Mouse (Mus musculus) brain, embryonic 18.5 days (tissue): ENCODE results near the gene Kcnab3.

Experiments used
- DNase-seq: peaks from one replicate; pipeline ENCODE4 v3.0.0-alpha.2; 2012; ENCODE audit warnings: low read depth, low spot score

Kcnab3 gene

DNA sequence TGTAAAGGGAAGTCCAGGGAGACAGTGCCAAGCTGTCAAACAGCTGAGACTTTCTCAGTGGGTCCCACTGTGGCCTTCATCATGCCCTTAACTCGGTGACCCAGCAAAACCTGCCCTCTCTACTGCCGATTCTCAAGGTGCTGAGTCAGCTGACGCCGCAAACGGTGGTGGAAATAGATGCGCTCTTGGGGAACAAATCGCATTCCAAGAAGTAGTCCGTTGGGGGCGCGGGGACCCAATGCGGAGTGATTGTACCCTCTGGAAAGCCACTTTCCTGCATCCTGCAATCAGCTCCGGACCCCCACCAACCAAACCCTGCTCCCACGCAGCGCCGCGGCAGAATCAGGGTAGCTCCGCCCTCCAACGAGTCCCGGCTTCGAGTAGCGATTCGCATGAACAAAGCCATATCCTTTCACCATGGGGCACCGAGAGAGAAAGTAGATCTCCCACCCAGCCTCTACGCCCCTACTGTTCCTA, 5.9 kb downstream of the Kcnab3 start:
- peak; percentile 79 for DNase-seq

DNA sequence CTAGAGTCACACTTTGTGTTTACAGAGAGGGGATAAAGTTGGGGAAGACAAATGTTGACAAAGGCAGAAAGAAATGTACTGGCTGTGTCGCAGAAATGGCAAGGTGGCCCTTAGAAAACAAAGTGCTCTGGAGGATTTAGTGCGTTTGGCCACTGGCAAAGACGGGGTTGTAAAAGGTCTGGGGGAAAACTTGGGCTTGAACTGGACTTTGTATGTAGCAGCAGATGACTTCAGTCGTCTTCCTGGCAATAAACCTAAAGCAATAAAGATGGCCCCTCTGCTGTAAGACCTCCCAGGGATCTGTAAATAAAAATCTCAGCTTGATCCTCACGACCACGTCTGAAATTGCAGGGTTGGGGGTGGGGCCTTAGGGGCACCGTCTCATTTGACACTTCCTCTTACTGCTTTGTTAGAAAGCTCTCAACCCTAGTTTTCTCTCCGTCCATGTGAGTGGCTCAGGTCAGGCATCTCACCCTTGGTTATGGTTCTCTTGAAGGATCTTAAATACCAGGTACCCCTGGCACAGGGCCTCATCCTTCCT, 6.7 kb downstream of the Kcnab3 start:
- DNase-seq = no peak

DNA sequence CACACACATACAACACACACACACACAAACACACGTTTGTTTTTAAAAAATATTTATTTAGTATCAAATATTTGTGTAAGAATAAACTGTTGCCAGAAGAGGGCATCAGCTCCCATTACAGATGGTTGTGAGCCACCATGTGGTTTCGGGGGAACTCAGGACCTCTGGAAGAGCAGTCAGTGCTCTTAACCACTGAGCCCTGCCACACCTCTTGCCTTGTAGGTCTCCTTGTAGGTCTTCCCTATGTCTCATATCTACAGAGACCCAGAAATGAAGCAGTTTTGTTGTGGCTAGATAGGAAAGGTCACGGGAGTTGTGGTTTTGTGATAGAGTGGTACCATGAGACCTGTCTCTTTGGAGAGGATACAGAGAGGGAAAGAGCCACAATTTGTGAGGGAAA, 7.9 kb downstream of the Kcnab3 start:
- no peak for DNase-seq

DNA sequence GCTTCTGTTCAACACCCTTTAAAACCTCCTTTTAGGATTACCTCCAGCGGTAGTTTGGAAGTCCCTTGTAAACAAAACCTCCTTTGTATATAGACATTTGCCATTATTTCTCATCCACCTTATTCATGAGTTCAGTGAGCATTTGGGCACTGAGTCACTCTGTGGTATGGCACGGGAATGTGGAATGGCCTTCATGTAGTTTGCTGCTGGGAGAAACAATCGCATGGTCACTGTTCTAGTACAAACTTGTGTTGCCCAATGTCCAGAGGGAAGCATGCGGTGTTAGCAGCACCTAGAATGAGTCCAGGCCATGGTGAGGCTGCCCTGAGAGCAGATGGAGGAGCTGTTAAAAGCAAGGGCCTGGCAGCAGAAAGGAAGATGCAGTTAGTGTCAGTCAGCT, 8.7 kb downstream of the Kcnab3 start:
- DNase-seq = no peak

DNA sequence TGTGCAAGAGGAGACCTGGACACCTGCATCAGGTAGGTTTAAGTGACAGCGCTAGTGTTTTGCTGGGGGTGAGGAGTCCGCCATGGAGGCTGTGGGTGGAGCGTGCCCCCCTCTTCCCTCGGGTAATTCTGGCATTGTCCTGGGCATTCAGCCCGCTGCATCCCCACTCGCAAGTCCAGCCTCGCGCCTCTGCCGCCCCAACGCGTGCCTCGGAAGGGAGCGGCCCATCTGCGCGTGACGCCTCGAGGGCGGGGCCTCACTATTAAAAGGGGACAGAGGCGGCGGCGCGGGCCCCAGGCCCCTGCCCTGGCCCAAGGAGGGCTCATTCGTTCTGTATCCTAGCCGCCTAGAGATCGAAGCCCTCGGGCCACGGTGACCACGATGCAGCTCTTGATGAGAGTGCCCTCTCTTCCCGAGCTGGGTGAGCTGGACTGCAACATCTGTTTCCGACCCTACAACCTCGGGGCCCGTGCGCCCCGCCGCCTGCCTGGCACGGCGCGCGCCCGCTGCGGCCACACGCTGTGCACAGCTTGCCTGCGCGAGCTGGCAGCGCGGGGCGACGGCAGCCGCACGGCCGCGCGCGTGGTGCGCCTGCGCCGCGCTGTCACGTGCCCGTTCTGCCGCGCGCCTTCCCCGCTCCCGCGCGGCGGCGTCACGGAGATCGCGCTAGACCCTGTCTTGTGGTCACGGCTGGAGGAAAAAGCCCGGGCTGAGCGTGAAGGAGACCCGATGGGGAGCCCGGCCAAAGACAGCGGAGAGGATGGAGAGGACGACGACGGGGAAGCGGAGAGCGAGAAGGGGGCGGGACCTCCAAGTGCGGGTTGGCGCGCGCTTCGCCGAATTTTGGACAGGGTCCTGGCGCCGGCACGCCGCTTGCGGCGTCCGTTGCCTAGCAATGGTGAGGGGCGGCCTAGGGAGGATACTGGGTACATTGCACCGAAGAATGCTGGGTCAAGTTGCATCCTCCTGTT, 14.4 kb downstream of the Kcnab3 start, which contains the start of gene Rnf227:
Rnf227 (plus strand) TSS at position 301 of the 971 bp plus-strand sequence.
- DNase-seq = peak; percentile 71

DNA sequence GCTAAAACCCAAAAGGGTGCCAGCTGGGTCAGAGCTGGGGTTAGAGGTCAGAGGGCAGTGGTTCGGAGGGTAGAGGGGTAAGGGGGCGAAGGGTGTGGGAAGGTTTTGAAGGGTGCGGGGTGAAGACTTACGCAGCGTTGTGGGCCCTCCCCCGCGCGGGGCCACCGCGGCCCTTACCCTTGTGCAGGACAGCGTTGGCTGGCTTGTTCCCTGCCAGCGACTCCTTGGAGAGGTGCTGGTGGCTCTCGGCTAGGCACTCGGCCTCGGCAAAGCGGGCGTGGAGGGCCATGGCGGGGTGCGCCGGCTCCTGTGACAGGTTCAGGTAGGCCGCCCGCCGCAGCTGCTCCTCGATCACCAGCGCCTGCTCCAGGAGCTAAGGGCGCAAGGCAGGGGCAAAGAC, 20.4 kb downstream of the Kcnab3 start:
- DNase-seq = no peak

DNA sequence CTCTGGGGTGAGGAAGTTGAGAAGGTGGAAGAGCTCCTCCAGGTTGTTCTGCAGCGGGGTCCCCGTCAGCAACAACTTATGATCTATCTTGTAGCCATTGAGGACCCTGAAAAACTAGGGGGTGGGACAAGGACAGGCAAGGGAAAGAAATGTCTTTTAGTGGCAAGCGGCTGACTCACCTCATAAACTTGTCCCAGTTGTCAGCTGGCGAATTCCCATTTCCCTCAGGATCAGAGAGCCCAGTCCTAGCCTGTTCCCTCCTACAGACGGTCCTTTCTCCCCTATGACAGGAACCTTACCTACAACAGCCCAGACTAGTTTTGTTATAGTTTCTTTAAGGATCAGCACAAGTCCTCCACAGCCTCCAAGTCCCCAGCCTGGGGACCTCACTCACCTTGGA, 30.5 kb downstream of the Kcnab3 start:
- DNase-seq = no peak

DNA sequence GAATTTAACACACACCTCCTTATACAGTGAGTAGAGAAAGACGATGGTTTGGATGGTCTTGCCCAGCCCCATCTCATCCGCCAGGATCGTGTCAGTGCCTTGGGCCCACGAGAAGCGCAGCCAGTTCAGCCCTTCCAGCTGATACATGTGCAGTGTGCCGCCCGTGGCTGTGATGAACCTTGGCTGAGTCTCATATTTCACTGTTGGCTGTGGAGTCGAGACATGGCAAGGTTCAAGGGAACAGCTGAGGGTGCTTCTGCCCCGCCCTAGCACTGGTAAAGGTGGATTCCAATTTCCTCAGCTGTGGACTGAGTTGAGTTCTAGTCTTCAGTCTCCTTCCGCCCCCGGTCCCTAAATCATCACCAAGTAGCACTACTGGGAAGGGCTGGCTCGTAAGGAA, 31.6 kb downstream of the Kcnab3 start:
- no peak for DNase-seq

DNA sequence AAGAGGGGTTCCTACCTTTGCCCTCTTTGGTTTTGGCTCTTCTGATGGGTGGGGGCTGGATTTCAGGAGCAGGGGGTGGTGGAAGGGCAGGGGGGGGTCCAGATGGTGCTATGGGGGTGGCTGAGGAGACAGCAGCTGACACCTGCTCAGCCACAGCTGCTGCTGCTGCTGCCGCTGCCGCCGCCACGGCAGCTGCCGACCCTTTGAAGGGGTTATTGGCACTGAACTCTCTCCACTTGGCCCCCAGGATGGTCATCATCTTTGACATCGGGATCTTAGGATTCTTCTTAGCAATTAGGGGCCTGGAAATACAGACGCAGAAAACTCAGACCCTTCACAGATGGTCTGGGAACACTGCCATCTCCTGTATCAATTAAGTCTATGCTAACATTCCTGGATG, 36.0 kb downstream of the Kcnab3 start:
- no peak for DNase-seq

DNA sequence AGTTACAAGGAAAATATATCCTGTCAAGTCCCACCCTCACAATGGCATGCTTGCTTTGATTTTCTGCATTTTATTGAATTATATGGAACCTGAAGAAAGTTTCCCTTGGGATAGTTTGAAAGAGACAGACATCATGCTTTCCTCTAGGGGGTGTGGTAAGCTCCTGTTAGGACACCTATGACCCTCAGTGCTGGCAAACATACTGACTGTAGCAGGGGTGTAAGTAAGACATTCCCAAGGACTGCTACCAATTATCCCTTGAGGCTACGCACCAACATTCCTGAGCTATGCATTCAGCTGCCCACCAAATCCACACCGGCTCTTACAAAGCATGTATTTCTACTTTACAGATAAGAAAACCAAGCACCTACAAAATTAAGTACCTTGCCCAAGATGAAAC, 36.4 kb downstream of the Kcnab3 start:
- DNase-seq = no peak

DNA sequence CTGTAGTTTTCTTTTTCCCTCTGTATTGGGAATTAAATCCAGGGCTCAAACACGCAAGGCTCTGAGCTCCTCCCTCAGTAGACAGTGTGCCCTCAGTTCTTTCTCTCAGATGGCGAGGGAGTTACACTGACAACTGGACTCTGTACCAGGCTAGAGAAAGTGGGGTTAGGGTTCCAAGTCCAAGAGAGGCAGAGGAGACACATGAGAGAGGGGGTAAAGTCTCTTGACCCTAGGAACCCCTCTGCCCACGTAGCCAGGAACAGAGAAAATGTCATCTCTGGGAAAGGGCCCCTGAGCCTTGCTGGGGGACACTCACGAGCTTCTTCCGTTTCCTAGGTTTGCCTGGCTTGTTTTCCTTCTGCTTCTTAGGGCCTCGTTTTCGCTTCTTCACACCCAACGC, 38.3 kb downstream of the Kcnab3 start:
- DNase-seq = no peak

DNA sequence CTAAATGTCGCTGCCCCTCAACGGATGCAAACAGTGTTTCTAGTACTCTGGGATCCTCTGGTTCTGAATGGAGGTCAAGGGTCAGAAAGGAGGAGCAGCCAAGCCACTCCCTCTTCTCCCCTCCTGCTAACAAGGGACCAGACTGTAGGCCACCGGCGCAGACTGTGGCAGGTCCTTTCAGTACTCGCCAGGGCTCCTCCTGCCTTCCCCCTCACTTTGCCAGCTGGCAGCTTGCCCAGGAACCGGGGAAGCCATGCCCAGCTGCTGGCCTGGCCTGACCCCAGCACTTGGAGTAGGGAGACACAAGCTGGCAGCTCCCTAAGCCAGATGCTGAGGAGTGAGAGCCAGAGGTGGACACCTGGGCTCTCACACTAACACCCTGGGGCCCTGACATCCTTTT, 38.9 kb downstream of the Kcnab3 start:
- DNase-seq = no peak

DNA sequence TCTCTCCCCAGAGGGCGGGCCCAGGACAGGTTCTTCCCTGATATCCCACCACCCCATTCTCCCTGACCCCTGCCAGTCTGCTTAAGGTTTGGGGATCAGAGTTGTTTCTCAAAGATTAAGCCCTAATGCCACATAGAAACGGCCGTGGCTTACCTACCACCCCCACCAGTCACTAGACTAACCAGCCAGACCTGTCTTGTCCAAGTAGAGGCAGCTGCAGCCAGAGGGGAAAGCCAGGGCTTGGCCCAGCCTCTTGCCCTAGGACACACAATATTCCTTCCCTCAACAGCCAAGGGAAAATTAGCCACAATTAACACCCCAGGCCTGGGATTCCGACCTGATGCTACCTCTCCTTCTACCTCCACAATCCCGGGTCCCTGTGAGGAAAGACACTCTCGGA, 39.7 kb downstream of the Kcnab3 start:
- no peak for DNase-seq

DNA sequence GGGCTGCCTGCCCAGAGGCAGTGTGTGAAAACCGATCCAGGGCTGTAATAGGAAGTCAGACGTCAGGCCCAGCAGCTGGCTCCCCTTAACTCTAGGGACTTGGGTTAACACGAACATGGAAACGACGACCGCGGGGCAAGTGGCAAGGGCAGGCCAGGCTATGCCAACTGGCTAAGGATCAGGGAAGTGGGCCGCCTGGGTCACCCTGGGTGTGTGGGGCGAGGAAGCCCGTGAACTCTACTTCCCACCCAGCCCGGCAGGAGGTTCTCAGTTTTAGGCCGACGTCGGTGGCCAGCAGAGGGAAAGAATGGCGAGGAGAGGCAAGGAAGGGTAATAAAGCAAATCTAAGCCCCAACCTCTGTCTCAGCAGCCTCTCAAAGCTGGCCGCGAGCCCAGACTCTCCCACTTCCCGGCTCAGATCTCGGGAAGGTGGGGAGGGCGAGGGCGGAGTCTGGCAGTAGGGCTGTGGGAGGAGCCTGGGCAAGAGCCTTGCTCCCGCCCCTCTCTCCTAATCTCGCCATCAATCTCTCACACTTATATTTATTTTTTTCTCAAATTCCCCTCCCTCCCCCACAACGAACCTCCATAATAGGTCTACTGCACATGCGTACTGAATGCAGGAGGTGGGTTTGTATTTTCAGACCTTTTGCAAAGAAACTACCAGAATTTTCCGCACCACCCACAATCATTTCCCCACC, 40.2 kb downstream of the Kcnab3 start:
- DNase-seq = peak; percentile 95

DNA sequence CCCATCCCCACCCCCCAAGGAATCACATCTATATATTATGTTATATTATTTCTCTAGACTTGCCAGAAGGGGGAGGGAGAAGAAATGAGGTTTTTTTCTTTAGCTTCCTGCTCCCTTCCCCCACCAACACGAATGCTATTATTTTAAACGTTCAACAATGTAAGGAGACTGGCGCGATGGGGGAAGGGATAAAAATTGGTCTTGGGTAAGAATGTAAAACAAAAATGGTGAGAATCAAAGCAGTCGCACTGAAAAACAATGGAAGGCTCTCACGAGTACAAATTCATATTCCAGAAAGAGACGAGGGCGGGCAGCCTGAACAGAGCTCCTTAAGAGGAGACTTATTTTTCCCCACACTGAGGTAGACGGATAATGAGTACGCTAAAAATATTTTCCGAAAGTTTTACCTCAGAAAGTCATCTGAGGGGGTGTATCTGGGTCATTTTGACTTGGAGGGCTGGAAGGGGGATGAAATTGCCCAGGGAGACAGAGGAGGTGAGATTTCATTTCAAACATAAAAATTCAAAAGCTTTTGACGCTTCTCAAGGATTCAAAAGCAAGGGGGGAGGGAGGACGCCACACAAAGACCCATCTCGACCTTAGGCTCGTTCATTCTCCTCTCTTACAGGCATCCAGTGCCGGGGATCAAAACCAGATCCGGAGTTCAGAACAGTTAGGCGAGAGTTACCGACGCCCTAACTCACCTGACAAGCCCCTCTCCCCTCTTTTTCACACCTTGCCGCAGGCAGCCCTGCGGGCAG, 41.0 kb downstream of the Kcnab3 start:
- DNase-seq = no peak

DNA sequence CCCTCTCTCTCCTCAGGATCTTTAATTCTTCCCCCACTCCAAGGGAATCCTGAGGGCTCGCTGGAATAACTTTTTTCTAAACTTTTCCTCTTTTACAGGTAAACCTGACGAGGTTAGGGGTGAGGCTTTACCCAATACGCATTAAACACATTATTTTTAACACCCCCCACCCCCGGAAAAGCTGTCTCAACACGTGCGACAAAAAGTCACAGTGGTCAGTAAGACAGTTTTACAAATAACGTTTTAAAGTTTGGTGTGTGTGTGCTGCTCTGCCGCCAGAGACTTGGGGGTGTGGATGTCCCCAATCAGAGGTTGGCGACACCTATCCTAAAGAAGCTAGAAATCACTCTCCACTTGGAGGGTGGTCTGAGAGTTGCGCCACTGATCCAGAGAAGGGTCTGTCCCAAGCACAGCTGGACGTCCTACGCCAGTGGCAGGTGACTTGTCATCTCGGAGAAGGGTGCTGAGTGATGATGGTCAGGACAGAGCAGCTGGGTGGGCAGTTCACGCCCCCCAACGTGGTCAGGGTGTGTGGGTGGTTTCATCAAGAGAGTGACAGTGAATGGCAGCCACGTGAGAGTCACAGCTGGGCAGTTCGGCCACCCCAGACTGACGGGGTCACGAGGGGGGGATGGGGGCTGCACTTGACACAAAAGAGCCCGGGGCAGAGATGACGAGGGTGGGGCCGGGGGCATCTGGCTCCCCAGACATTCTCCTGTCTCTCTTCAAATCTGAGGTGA, 41.7 kb downstream of the Kcnab3 start:
- no peak for DNase-seq

DNA sequence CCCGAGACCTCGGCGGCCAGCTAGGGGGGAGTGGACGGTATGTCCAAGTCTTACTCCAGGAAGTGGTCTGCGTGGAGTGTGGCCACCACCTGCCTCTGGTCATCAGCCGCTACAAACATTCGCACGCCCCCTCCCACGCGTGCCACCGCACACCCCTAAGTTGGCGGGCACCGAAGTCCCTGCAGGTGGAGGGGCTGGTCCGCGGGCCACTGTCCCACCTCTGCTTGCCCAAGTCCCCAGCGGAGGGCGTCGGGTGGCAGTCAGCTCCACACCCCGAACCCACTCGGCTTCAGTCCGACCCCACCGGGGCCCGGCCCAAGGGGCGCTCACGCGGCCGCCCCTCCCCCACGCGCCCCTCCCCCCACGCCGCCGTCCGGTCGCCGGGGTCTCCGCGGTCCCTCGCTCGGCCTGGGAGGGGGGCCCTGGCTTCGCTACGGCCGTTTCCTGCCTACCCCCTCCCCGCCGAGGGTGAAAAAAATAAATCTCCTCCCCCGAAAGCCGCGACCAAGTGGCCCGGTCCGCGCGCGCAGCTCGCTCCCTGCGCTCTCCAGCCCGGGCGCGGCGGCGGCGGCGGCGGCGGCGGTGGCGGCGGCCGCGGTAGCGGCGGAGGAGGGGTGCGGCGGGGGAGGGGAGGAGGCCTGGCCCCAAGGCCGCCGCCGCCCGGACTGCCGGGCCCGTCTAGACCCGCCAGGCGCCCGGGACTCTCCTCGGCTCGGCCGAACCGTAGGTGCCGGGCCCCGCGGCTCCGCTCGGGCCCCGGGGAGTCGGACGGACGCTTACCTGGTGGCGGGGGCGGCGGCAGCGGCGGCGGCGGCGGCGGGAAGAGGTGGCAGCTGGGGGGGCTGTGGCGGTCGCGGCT, 42.5 kb downstream of the Kcnab3 start:
- no peak for DNase-seq

DNA sequence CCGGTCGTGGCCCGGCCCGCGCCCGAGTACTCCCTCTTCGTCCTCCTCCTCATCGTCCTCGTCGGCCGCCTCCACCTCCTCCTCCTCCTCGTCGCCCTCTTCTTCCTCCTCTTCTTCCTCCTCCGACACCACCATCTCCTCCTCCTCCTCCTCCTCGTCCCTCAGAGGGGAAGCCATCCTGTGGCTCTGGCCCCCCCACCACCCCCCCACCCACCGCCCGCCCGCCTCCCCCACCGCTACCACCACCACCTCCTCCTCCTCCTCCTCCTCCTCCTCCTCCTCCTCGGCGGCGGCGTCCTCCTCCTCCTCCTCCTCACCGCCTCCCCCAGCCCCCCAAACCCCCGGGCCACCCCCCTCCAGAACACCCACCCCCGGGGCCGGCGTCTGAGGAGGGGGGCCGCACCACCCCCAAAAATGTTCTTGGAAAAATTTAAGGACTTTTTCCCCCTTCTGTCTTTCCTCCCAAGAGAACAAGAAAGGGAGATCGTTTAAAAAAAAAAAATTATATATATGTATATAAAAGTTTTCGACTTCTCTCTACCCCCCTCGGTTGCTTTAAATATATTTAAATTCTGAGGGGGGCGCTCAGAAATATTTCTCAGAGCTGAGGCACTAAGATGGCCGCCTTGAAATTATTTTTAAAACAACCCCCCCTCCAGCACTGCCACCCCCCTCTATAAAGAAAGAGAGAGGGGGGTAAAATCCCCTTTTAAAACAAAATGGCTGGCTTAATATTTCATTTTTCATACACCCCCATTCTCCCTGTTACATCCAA, 43.3 kb downstream of the Kcnab3 start, which contains the start of gene Chd3:
Chd3 (minus strand) TSS at position 192 of the 775 bp plus-strand sequence.
- DNase-seq = no peak
